Mouse (Mus musculus) cerebral cortex, adult 2 months (tissue): Measurements from ENCODE around the gene Gm20388.

Experiments used
- WGBS: fragments of 180-500 bp; shearing (Covaris S2); methylation state at CpG from one replicate; pipeline ENCODE4 v1.1.7; 2018; 5-methylcytosine and 5-hydroxymethylcytosine counted together

The Gm20388 gene

DNA sequence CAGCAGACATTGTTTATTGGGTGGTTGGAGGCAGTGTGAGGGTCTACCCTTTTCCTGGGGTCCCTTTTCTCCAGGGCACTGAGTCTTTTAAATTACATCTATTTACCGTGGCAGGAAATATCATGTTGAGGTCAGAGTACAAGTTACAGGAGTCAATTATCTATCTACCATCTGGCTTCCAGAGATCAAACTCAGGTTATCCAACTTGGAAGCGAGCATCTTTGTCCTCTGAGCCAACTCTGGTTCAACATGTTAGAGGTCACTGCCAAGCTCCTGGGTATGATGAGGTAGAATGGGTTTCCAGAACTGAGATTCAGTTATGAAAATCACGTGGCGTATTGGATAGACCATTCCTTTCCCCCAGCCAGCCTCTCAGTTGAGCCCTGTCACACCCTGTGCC, 2944.5 kb downstream of the Gm20388 start:
- 87% methylated on average over 4 of the region's 4 CpGs for WGBS

DNA sequence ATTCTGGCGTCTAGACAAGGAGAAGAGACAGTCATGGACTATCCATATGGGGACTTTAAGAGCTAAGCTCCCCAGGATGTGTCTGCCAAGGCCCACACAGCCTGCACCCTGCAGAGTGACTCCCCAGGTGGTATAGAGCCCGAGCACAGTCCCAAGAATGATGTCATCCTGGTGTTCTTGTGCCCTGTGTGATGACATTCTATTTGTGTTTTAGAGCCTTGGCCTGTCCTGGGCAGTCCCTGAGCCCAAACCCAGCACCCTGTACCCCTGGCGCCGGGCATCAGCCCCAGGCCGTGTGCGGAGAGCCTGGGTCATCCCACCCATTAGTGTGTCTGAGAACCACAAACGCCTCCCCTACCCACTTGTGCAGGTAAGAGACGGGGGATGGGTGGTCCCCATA, 2945.6 kb downstream of the Gm20388 start:
- 87% methylated on average over 8 of the region's 8 CpGs for WGBS

DNA sequence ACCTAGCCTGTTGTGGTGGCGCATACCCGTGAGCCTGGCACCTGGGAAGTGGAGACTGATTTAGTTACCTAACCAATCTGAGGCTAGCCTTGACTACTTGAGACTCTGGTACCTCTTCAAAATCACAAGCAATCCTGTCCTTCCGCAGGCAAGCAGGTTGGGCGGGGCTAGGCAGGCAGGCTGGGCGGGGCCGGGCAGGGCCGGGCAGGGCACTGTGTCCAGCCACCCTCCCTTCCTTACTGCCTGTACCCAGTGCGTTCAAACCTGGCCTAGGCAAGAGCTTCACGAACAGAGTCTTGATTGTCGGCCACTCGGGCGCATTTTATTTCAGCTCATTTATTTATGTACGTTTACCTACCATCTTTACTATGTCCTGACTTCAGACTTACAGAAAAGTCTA, 2949.2 kb downstream of the Gm20388 start:
- 71% methylated on average over 13 of the region's 13 CpGs for WGBS

DNA sequence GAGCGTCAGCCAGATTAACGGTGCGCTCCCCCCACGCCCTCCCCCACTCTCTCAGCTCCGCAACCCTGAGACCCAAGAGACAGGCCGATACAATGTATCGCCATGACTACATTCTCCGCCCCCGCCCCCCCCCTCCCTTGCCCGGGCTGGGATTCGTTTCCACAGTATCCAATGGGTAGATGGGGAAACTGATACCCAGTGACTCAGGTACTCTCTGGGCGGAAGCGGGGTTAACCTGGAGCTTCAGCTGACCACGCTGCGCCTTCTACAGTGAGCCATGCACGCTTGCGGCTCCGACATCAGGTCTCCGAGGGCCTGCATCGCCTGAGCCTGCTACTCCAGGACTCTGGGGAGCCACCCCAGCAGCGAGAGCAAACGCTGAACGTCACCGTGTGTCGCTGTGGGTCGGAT, 2954.1 kb downstream of the Gm20388 start:
- 53% methylated on average over 26 of the region's 26 CpGs for WGBS

DNA sequence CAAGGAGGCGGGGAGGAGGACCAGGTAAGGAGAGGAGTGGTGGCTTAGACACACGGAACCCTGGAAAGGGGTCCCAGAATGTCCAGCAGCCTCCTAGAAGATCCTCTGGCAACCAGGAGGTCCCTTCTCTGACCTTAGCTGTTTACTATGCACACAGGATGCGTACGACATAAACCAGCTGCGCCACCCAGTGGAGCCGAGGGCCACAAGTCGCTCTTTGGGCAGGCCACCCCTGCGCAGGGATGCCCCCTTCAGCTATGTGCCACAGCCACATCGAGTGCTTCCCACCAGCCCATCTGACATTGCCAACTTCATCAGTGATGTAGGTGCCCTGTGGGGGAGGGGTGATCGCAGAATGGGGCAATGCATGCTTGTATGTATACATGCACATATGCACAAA, 2954.8 kb downstream of the Gm20388 start:
- WGBS: 55% methylated on average over 10 of the region's 10 CpGs

DNA sequence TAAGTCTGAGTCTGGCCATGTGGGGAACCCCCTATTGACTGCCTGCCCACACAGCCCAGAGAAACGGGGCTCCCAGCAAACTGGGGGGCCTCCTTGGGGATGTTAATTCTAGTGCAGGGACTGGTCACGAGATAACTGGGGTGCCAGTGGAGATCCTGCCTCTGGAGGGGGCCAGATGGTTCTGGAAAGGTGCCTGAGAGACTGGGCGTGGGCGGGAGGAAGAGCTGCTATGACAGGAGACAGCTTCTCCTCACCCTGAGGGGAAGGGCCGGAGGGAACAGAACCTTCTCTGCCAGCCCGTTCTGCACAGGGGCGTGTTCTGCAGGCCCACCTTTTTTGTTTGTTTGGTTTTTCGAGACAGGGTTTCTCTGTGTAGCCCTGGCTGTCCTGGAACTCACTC, 2955.6 kb downstream of the Gm20388 start:
- 53% methylated on average over 8 of the region's 8 CpGs for WGBS

DNA sequence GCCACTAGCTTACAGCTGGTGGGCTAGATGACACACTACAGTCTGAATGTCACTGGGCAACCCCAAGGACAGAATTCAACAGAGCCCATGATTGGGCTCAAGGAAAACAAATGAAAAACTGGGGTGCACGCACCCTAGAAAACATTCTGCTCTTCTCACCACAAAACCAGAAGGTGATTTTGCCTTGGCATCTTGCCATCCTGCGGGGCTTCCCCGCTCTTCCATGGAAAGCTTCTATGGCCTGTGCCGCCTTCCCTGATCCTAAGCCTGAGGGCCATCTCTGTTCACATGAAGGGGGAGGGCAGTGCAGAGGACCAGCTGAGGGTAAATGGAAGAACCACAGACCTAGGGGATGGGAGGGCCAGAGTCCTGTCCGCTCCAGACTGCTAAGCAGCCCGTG, 2957.3 kb downstream of the Gm20388 start:
- 87% methylated on average over 6 of the region's 6 CpGs for WGBS

DNA sequence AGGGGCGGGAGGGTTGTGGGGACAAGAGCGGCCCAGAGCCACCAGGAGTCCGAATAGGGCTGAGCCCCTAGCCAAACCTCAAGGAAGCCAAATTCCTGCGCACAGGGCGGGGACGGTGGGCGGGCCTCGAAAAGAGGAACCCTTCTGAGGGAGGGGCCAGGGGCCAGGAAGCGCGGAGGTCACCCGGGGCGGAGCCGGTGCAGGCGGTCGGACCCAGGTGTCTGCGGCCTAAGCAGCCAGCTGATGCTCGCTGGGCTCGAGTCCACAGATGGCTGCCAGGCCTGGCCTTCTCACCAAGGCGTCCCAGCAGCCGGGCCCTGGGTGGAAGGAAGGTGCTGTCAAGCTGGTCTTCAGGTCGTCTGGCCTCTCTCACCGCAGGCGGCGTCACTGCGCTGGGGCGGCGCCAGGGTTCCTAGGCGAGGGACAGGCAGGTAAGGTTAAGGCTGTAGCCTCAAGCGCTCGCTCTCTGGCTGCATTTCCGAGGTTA, 2959.8 kb downstream of the Gm20388 start:
- 39% methylated on average over 31 of the region's 31 CpGs for WGBS

DNA sequence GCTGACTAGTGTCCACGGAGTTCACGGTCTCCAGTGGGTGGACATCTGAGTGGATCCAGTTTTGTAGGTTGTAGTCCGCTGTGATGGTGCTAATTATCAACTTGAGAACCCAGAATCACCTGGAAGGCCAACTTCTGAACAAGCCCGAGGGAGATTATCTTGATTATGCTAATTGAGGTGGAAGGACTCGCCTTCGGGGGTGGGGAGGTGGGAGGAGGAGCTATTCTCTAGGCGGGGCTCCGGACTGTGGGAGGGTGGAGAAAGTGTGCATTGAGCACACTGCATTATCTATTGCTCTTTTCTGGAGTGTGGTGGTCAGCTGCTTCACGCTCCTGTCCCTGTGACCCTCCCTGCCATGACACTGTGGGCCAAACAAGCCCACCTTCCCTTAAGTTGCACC, 2961.0 kb downstream of the Gm20388 start:
- 66% methylated on average over 9 of the region's 9 CpGs for WGBS

DNA sequence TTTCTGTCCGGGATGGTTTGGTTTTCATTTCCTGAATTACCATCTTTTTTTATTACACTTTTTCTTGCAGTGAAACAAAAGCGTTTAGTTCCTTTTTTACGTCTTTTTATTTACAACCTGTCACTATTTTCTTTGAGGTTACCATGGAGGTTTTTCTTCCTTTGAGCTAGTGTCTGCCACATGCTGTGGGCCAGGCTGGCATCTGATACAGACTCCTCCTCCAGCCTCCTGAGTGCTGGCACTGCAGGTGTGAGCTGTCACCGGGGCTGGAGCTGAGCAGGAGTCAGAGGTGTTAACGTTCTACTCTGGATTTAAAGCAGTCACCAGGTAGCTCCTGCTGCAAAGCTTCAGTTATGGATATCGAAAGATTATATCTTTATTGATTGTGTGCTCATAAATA, 2962.5 kb downstream of the Gm20388 start:
- WGBS: 38% methylated on average over 6 of the region's 6 CpGs

DNA sequence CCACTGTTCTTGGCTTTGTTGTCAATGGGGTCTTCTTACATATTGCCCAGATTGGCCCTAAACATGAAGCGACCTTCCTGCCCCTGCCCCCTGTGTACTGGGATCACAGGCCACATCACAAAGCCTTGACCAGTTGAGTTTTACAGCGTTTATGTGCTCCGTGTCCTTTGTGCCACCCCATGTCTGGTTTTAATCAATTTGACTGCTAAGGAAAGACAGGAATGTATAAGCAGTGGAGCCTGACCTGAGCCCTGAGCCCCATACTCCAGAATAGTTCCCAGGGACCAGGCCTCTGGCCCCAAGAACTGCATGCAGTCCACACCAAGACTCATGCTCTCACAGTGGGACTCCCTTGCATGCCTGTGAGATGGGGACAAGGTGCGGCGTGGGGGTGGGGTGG, 2964.5 kb downstream of the Gm20388 start:
- 87% methylated on average over 5 of the region's 5 CpGs for whole genome bisulfite sequencing

DNA sequence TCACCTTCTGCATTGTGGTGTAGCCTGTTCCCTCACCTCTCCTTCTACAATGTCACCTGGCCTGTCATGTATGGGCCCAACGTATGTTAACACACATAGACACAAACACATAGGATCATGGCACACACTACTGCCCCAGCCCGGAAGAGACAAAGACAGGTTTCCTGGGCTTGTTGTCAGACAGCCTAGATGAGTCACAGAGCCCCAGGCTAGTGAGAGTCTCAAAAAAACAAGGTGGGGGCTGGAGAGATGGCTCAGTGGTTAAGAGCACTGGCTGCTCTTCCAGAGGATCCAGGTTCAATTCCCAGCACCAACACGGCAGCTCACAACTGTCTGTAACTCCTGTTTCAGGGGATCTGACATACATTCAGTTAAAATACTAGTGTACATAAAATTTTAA, 2967.6 kb downstream of the Gm20388 start:
- 84% methylated on average over 3 of the region's 3 CpGs for WGBS

DNA sequence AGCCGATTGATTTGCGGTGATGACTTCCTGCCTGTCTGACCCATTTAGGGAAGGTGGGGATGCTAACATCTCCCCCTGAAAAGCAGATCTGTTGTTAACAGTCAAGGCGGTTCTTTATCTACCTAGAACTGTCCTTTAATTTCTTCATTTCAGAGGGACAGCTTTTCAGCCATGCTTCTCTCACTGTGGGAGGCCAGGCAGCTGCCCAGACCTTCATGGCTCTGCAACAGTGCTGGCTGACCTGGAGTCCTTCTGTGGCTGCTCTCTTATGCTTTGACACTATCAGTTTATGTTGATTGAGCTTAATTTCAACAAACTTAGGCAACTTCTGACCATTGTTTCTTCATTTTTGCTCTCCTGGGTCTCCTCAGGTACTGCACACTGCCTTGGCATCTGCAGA, 2969.7 kb downstream of the Gm20388 start:
- 68% methylated on average over 3 of the region's 3 CpGs for WGBS

DNA sequence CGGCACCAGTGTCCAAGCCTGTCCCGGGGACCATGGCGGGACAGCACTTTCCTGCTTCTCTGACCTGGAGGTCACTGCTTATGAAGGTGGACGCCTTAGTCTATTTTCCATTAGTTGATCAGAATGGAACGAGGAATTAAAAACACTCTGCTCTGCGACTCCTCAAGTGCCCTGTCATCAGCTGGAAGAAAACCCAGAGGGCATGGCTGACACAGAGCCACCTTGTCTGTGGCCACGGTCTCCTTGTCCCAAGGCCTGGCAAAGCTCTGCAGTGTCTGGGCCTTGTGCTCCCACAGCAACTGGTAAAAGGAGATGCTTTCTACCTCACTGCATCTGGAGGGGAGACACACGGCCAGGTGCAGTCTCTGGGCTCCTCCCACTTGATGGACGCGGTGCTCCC, 2973.0 kb downstream of the Gm20388 start:
- 84% methylated on average over 10 of the region's 10 CpGs for WGBS

DNA sequence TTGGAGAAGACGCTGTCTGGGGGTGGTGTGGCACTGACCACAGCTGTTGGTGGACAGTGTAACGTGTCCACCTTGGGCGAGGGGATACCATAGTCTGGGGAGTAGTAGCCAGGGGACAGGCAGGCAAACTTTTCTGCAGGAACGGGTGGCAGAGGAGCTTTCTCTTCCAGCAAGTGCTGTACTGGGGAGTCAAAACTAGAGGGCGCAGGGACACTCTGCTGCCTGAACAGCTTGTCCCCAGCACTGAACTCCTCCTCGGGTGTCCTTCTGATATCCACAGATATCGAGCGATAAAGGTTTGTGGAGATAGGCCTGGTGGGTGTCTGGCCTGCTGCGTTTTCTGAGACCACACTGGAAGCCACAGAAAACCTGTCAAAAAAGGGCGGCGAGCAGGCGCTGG, 2980.8 kb downstream of the Gm20388 start:
- WGBS: 79% methylated on average over 12 of the region's 12 CpGs

DNA sequence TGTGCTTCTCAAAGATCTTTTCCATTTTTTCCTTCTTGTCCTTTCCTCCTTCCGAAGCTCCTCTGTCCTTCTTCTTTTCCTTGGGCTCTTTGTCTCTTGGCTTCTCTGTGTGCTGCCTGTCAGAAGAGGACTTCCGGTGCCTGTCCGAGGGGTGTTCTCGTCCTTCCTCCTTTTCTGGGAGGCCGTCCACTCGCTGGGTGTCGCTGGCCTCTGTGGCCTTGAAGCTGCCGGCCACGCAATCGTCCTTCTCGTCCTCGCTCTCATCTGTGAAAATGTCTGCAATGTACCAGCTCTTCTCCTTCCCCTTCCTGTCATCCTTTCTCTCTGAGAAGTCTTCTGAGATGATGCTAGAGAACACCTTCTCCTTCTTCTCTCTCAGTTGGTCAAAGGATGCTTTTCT, 2982.8 kb downstream of the Gm20388 start:
- WGBS: 86% methylated on average over 12 of the region's 12 CpGs

DNA sequence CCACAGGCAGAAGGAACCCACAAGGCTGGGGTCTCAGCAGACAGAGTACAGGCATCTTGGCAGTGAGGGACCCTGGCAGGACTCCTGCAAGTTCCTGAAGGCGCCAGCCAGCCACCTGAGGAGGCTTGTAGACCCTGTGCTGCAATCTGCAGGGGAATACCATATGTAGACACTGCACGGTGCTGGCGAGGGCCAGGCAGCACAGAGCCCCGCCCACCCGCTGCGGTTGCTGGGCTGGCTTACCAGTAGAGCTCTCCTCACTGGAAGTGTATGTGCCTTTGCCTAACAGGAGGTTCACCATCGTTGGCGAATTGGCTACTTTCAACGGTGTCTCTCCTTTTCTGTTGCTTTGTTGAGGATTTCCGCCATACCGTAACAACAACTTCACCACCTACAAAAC, 2985.7 kb downstream of the Gm20388 start:
- WGBS: 80% methylated on average over 11 of the region's 11 CpGs

DNA sequence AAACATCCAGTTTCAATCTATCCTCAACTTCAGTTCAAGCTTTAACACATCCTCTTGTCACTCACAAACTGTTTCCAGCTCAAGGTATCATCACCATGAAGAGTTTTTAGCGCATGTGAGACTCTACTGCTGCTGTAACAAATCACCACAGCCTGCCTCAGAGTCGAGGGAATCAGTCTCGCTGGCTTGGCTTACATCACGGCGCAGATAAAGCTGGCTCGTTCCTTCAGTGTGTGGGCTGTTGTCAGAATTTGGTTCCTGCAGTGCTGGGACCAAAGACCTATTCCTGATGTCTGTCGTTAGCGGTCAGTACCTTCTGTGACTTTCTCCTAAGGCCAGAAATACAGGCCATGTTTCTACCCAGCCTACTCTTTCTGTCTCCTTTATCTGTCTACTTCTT, 2986.6 kb downstream of the Gm20388 start:
- 60% methylated on average over 8 of the region's 8 CpGs for WGBS

DNA sequence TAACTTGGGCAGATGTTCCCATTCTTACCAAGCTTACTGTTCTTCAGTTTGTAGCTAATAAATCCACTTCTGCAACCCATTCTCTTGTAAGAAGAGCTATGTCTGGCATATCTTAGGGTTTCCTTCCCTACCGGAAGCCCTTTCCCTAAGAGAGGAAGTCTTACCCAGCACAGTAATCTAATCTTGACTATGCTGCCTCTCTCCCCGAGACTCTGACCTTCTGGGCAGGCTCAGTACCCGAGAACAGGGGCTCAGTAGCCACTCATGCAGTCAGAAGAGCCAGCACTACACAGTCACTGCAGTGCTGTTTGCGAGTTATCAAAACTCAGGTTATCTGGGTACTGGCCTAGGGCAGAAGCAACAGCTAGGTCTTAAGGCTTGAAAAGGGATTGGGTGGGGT, 2987.4 kb downstream of the Gm20388 start:
- 86% methylated on average over 4 of the region's 4 CpGs for WGBS

DNA sequence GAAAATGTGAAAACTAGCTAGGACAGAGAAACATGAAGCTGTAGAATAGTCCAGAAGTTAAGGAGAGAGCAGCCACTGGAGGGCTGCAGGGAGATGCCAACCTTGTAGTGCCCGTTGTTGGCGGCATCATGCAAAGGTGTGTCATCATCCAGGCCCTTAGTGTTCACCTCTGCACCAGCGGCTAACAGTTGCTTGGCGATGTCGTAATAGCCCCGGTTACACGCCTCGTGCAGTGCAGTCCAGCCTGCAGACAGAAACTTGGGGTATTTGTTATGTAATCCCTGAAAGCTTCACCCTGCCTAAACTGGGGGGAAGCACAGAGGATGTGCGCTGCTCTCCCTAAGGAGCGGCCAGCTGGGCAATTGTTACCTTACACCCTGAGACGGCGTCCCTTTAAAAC, 2987.8 kb downstream of the Gm20388 start:
- WGBS: 91% methylated on average over 12 of the region's 12 CpGs

DNA sequence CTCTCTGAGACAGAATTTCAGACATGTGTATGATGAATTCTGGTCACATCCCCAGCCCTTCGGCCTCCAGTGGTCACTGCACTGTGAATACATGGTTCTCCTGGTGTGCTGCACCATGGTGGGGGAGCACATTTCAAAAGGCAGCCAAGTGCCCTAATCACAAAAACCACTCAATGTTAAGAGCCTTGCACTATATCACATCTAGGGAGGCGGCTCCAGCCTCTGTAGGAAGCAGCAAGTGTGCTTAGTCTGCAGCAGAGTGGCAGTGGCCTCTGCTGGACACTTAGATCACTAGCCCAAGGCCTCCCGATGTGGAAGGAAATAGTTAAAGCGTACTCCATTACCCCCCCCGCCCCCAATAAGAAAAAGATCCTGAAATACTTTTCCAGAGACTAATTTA, 2988.4 kb downstream of the Gm20388 start:
- WGBS: 63% methylated on average over 5 of the region's 5 CpGs

DNA sequence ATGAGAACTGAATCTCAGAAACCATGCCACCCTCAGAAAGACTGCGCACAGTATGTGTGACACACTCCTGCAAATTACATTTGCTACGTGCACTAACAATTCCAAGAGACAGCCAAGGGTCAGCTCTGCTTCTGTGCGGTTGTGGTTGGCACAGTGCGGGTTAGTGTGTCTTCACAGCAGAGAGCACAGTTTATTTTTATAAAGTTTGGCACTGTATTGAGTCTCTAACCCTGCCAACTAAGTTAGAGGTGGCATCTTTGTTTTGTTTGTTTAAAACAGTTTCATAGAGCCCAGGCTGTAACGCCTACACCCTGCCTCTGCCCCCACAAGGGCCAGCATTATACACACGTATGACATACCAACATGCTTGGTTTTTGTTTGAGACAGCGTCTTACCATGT, 2990.8 kb downstream of the Gm20388 start:
- WGBS: 39% methylated on average over 7 of the region's 7 CpGs

DNA sequence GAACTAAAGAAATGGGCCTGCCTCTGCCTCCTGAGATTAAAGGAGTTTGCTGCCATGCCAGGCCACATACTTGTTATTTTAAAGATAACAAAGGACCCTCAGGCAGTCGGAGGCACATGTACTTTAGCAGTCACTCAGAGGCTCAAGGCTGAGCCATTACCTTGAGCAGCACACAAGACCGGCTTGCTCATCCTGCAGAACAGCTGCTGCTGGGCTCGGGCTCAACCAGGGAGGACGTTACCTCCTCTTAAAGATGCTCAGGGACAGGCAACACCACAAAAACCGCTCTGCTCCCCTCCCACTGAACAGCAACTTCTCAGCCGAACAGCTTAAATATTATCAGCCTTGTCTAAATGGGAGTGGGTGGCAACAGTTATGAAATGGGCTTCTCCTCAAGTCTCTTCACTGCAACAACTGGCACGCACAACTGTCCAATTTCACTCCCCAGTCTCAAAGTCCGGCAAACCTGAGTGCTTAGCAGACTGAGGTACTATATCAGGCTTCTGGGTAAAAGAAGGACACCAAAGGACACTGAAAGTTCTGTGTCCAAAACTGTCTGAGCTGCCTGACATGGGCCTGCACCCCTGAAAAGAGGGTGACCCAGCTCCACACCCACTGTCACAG, 2991.4 kb downstream of the Gm20388 start:
- 54% methylated on average over 8 of the region's 8 CpGs for WGBS

DNA sequence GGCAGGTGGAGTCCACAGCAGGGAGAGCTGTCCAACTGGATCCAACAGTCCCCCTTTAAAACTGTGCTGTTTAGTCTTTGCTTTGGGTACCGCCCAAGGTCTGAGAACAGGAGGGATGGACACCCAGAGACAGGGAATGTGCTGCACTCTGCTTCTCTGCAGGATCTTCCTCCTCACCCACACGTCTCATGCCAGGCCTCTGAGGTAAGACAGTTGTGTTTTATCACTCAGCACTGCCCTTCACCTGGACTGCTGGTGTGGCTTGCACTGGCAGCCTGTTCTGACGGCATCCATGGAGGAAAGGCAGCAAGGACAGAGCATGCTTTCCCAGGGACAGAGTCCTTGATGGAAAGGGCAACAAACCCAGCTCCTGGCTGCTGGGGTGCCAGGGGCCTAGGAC, 2991.9 kb downstream of the Gm20388 start:
- 60% methylated on average over 3 of the region's 3 CpGs for WGBS
